In genomic region chr17:10309135-10309623, GRCm38 (mm10) we compare ENCODE assay signal across 9 mouse cellular contexts. TPM values are rescaled to one million over a fixed set of nuclear protein-coding genes. Genes with fewer than 3 reads are reported as not detected.
A peak's percentile ranks its signal among the peaks of the same experiment; 100 is the strongest.
DNase-seq lines count a peak whose midpoint lies in the region; ATAC-seq and TF ChIP-seq lines count a peak whose summit lies in the region.
"Had no signal": no experiment of that assay in that cellular context is flagged by ENCODE, and none has a peak within 500 bp of the region (broad histone marks: within the 10 kb centered on the region; RNA-seq: fewer than 3 reads in every experiment).

No protein-coding gene starts in this region.

- peak overlapping the region; percentile 49 for H3K27ac ChIP-seq in layer of hippocampus, adult 2 months
- no peak overlapping the region for H3K27ac ChIP-seq in embryonic facial prominence, embryonic 13.5 days

- H3ac ChIP-seq in myocyte (ENCODE audit: control insufficient read depth, insufficient read length), result no peak overlapping the region

- no peak for TF ChIP-seq POLR2A in myocyte (IDR thresholded peaks at IDR 0.05; ENCODE audit: insufficient read length, low read depth)

- H3K4me1 ChIP-seq in embryonic facial prominence, embryonic 13.5 days, result peaks cover 19% of the 10 kb centered on the region

- WGBS in embryonic facial prominence, embryonic 13.5 days, result 35% methylated on average over 4 of the region's 4 CpGs

- no peak for ATAC-seq in embryonic facial prominence, embryonic 13.5 days (ENCODE audit: insufficient number of reproducible peaks, insufficient read depth, low FRiP score, low TSS enrichment, low read depth)

- DNase-seq in layer of hippocampus, adult 2 months (ENCODE audit: low spot score in 2 of 2), result no peak
- no peak for DNase-seq in layer of hippocampus, postnatal 25 days (ENCODE audit: extremely low spot score in 1 of 2, low spot score in 1 of 2)
- DNase-seq in heart, postnatal 25 days (ENCODE audit: low spot score), result peak; percentile 23
- no peak for DNase-seq in left cerebral cortex, adult 8-10 months (ENCODE audit: low spot score in 2 of 2)
- DNase-seq in urinary bladder, postnatal 25 days (ENCODE audit: low spot score), result no peak
- no peak for DNase-seq in thymus, adult 18-20 months

- 0 out of 2 replicates have a peak overlapping the region, but pooled peaks have one; percentile 5 for H3K4me2 ChIP-seq in embryonic facial prominence, embryonic 13.5 days
- peak overlapping the region; percentile 47 for H3K4me2 ChIP-seq in myocyte (ENCODE audit: low read depth)

- no peaks in the 10 kb centered on the region for H3K9me3 ChIP-seq in embryonic facial prominence, embryonic 13.5 days

- H3K27me3 ChIP-seq in embryonic facial prominence, embryonic 13.5 days, result no peaks in the 10 kb centered on the region
- H3K27me3 ChIP-seq in myocyte (ENCODE audit: control insufficient read depth, insufficient read depth, insufficient read length), result no peaks in the 10 kb centered on the region

- intact Hi-C loops in heart, postnatal 25 days (cut with DNase I), result loop anchor here (10.0 kb wide), 1 partner anchor 54 kb away; no protein-coding TSS in a partner anchor

- peak overlapping the region; percentile 88 for H3K4me3 ChIP-seq in layer of hippocampus, adult 2 months
- no peak overlapping the region for H3K4me3 ChIP-seq in embryonic facial prominence, embryonic 13.5 days
- no peak overlapping the region for H3K4me3 ChIP-seq in myocyte
- H3K4me3 ChIP-seq: erythroblast, embryonic 14.5 days had no signal

- peaks cover 100% of the 10 kb centered on the region for H3K79me2 ChIP-seq in myocyte (ENCODE audit: control insufficient read depth, insufficient read depth)

- no peaks in the 10 kb centered on the region for H3K36me3 ChIP-seq in embryonic facial prominence, embryonic 13.5 days
- H3K36me3 ChIP-seq in myocyte (ENCODE audit: control insufficient read depth, insufficient read depth), result no peaks in the 10 kb centered on the region

- H3K9ac ChIP-seq in embryonic facial prominence, embryonic 13.5 days, result no peak overlapping the region

- TF ChIP-seq CTCF in layer of hippocampus, adult 2 months (conservative IDR thresholded peaks at IDR 0.05), result no peak

TF ChIP-seq in myocyte, 11 proteins besides CTCF, POLR2A, EP300 and RAD21:
- TF ChIP-seq MYOD1 (IDR thresholded peaks at IDR 0.05; ENCODE audit: control insufficient read depth in 1 of 3, insufficient read length in 2 of 3, low read depth in 2 of 3) (peak; percentile 81 to 91 (median 88)), MYOG (IDR thresholded peaks at IDR 0.05; ENCODE audit: control insufficient read depth in 1 of 3, insufficient read depth in 1 of 3, insufficient read length in 2 of 3, low read depth in 2 of 3) (peak in 1 of 3 experiments; percentile 45), E2F4 (IDR thresholded peaks at IDR 0.05; ENCODE audit: insufficient read depth) (no peak), MAX (IDR thresholded peaks at IDR 0.05; ENCODE audit: low read depth) (no peak), REST (IDR thresholded peaks at IDR 0.05; ENCODE audit: insufficient read depth, insufficient read length) (no peak), TCF12 (IDR thresholded peaks at IDR 0.05; ENCODE audit: insufficient read depth, poor library complexity, severe bottlenecking) (no peak), TCF3 (IDR thresholded peaks at IDR 0.05; ENCODE audit: insufficient read length, low read depth) (no peak), USF1 (IDR thresholded peaks at IDR 0.05; ENCODE audit: low read depth) (no peak), POLR2AphosphoS2 (IDR thresholded peaks at IDR 0.05; ENCODE audit: insufficient read length, low read depth) (no peak), SRF (IDR thresholded peaks at IDR 0.05; ENCODE audit: control insufficient read depth, insufficient read length, low read depth) (no peak)

RNA-seq across cellular contexts. Expression of gene Qk, which starts 10.5 kb away (rescaled TPM):
- total RNA-seq in layer of hippocampus, adult 2 months (2021), result 100 to 1,000 TPM; 364 to 385 TPM
- 100 to 1,000 TPM; 413 to 454 TPM for total RNA-seq in layer of hippocampus, postnatal 25 days (2021)
- polyA plus RNA-seq in embryonic facial prominence, embryonic 13.5 days (2015; fragmentation: Nextera tagmentation; extraction: Ambion mirVana), result 30.4 TPM in 2 replicates
- 100 to 1,000 TPM; 444 to 447 TPM for total RNA-seq in heart, postnatal 25 days (2021)
- polyA plus RNA-seq in myocyte (2012; fragmentation: generic; extraction: Trizol), result 85.6 TPM
- 100 to 1,000 TPM; 375 to 387 (median 386) TPM for total RNA-seq in left cerebral cortex, adult 8-10 months (2022)
